Mouse (Mus musculus) myocyte (in vitro differentiated cells): ENCODE measurements at regions not wholly inside any gene's neighbourhood (a gene's known extent, or its start where the extent isn't known, plus 50 kb on each side); places are given as distances from the start of the nearest gene placed in this dataset.

Experiments used
- H3K27me3 ChIP-seq: one replicate; pipeline ENCODE4 v1.6.1; 2011; ENCODE audit not compliant: control insufficient read depth, insufficient read depth, insufficient read length
- H3K36me3 ChIP-seq: one replicate; pipeline ENCODE4 v1.6.1; 2011; ENCODE audit not compliant: control insufficient read depth, insufficient read depth
- H3K4me2 ChIP-seq: one replicate; pipeline ENCODE4 v1.6.1; 2011; ENCODE audit warnings: low read depth, control low read depth
- H3K4me3 ChIP-seq: one replicate; pipeline ENCODE4 v1.5.1; 2011; ENCODE audit warnings: mild to moderate bottlenecking, control low read depth, moderate library complexity
- H3K79me2 ChIP-seq: one replicate; pipeline ENCODE4 v1.6.1; 2011; ENCODE audit not compliant: control insufficient read depth, insufficient read depth
- H3ac ChIP-seq: one replicate; pipeline ENCODE4 v1.6.1; 2011; ENCODE audit not compliant: control insufficient read depth, insufficient read length
- CEBPB ChIP-seq: IDR thresholded peaks from 2 replicates; pipeline ENCODE4 v1.6.1; 2011; ENCODE audit warnings: mild to moderate bottlenecking, moderate library complexity; ENCODE audit not compliant: poor library complexity, insufficient read depth, severe bottlenecking
- E2F4 ChIP-seq: IDR thresholded peaks from one replicate; pipeline ENCODE4 v1.6.1; 2011; ENCODE audit warnings: mild to moderate bottlenecking, control low read depth, moderate library complexity; ENCODE audit not compliant: insufficient read depth
- MAX ChIP-seq: IDR thresholded peaks from one replicate; pipeline ENCODE4 v1.6.1; 2011; ENCODE audit warnings: low read depth, mild to moderate bottlenecking, control low read depth
- MYOD1 ChIP-seq, 3 experiments: IDR thresholded peaks; one replicate each; pipeline ENCODE4 v1.6.1; 2011; ENCODE audit warnings: control low read depth in 2 of 3, low read depth in 2 of 3, mild to moderate bottlenecking in 2 of 3, moderate library complexity in 1 of 3; ENCODE audit not compliant: insufficient read length in 2 of 3, control insufficient read depth in 1 of 3
- MYOG ChIP-seq, 3 experiments: IDR thresholded peaks; one replicate each; pipeline ENCODE4 v1.6.1; 2011; ENCODE audit warnings: control low read depth in 2 of 3, low read depth in 2 of 3, mild to moderate bottlenecking in 2 of 3; ENCODE audit not compliant: insufficient read length in 2 of 3, control insufficient read depth in 1 of 3, insufficient read depth in 1 of 3
- POLR2A ChIP-seq: IDR thresholded peaks from one replicate; pipeline ENCODE4 v1.6.1; 2011; ENCODE audit warnings: low read depth, mild to moderate bottlenecking, control low read depth, moderate library complexity; ENCODE audit not compliant: insufficient read length
- POLR2AphosphoS2 ChIP-seq: IDR thresholded peaks from one replicate; pipeline ENCODE4 v1.6.1; 2011; ENCODE audit warnings: low read depth, control low read depth; ENCODE audit not compliant: insufficient read length
- REST ChIP-seq: IDR thresholded peaks from one replicate; pipeline ENCODE4 v1.6.1; 2011; ENCODE audit warnings: mild to moderate bottlenecking, control low read depth, moderate library complexity; ENCODE audit not compliant: insufficient read depth, insufficient read length
- SRF ChIP-seq: IDR thresholded peaks from one replicate; pipeline ENCODE4 v1.6.1; 2011; ENCODE audit warnings: low read depth; ENCODE audit not compliant: control insufficient read depth, insufficient read length
- TCF12 ChIP-seq: IDR thresholded peaks from one replicate; pipeline ENCODE4 v1.6.1; 2011; ENCODE audit warnings: mild to moderate bottlenecking, control low read depth; ENCODE audit not compliant: poor library complexity, insufficient read depth, severe bottlenecking
- TCF3 ChIP-seq: IDR thresholded peaks from one replicate; pipeline ENCODE4 v1.6.1; 2011; ENCODE audit warnings: low read depth, control low read depth; ENCODE audit not compliant: insufficient read length
- USF1 ChIP-seq: IDR thresholded peaks from one replicate; pipeline ENCODE4 v1.6.1; 2011; ENCODE audit warnings: low read depth, mild to moderate bottlenecking, control low read depth, moderate library complexity

- H3K4me3 ChIP-seq = no peak overlapping the region
- no peak overlapping the region for H3ac ChIP-seq
- no peaks in the 10 kb centered on the region for H3K27me3 ChIP-seq
- TF ChIP-seq TCF12 = no peak
- no peak for TF ChIP-seq TCF3
- no peak for TF ChIP-seq MAX
- TF ChIP-seq POLR2AphosphoS2 = no peak
- no peak for TF ChIP-seq E2F4
- TF ChIP-seq POLR2A = no peak
- no peak for TF ChIP-seq MYOG (IDR thresholded peaks at IDR 0.05; ENCODE audit: control insufficient read depth in 1 of 3, insufficient read depth in 1 of 3, insufficient read length in 2 of 3, low read depth in 2 of 3)
- H3K4me2 ChIP-seq = no peak overlapping the region
- H3K79me2 ChIP-seq = no peaks in the 10 kb centered on the region
- no peaks in the 10 kb centered on the region for H3K36me3 ChIP-seq
These were observed 327.5 kb upstream of the Irx2 start for GRCm38 (mm10) chr13:72301114-72301513.

- H3ac ChIP-seq = no peak overlapping the region
- H3K79me2 ChIP-seq = no peaks in the 10 kb centered on the region
- TF ChIP-seq E2F4 (no peak), MYOG (IDR thresholded peaks at IDR 0.05; ENCODE audit: control insufficient read depth in 1 of 3, insufficient read depth in 1 of 3, insufficient read length in 2 of 3, low read depth in 2 of 3) (no peak), MYOD1 (IDR thresholded peaks at IDR 0.05; ENCODE audit: control insufficient read depth in 1 of 3, insufficient read length in 2 of 3, low read depth in 2 of 3) (no peak), USF1 (no peak), TCF3 (no peak), POLR2A (no peak), REST (no peak), TCF12 (no peak), CEBPB (no peak), SRF (no peak), POLR2AphosphoS2 (no peak), MAX (no peak)
- no peaks in the 10 kb centered on the region for H3K36me3 ChIP-seq
- H3K27me3 ChIP-seq = no peaks in the 10 kb centered on the region
- H3K4me2 ChIP-seq = no peak overlapping the region
- no peak overlapping the region for H3K4me3 ChIP-seq
These were observed 326.8 kb upstream of the Irx2 start for GRCm38 (mm10) chr13:72301841-72302240.

- no peak for TF ChIP-seq POLR2AphosphoS2
- TF ChIP-seq MYOG (IDR thresholded peaks at IDR 0.05; ENCODE audit: control insufficient read depth in 1 of 3, insufficient read depth in 1 of 3, insufficient read length in 2 of 3, low read depth in 2 of 3) = no peak
- TF ChIP-seq TCF3 = no peak
- TF ChIP-seq SRF = no peak
- TF ChIP-seq TCF12 = no peak
- no peak for TF ChIP-seq MYOD1 (IDR thresholded peaks at IDR 0.05; ENCODE audit: control insufficient read depth in 1 of 3, insufficient read length in 2 of 3, low read depth in 2 of 3)
- TF ChIP-seq POLR2A = no peak
- TF ChIP-seq CEBPB = no peak
- no peak for TF ChIP-seq USF1
- no peak for TF ChIP-seq E2F4
- no peak for TF ChIP-seq REST
- TF ChIP-seq MAX = no peak
- Histone ChIP-seq H3K4me3 (no peak overlapping the region), H3K79me2 (no peaks in the 10 kb centered on the region), H3K4me2 (no peak overlapping the region), H3K27me3 (no peaks in the 10 kb centered on the region), H3K36me3 (no peaks in the 10 kb centered on the region), H3ac (no peak overlapping the region)
These were observed 326.0 kb upstream of the Irx2 start for GRCm38 (mm10) chr13:72302436-72303125.

DNA sequence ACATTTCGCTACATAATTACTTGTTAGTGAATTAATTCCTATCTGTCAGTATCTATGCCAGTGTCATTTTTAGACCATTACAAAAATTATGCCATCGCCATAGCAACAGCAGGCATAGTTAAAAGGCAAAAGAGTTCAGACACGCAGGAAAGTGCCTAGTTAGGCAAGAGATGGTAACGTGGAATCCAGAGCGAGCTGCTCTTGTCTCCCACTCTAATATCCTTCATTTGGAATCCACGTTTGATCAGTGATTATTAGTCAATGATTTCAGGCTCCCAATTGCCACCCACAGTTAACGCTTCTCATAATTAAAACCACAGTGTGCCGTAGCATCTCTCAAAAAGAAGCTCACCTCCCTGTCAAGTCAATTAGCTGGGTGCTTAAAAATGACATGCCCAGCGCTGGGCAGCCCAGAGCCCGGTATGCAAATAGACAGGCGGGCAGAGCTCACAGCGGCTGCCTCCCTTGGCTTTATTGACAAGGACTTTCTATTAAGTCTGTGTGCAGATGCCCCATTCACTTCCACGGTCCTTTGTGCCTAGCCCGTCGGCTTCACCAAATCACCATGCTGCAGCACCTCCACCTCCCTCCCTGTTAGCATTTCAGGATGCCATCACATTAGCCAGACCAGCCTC lies 325.4 kb upstream of the Irx2 start:
- Histone ChIP-seq H3ac (no peak overlapping the region), H3K4me2 (no peak overlapping the region), H3K36me3 (no peaks in the 10 kb centered on the region), H3K27me3 (no peaks in the 10 kb centered on the region), H3K4me3 (no peak overlapping the region), H3K79me2 (no peaks in the 10 kb centered on the region)
- TF ChIP-seq E2F4 (no peak), POLR2AphosphoS2 (no peak), REST (no peak), MYOD1 (IDR thresholded peaks at IDR 0.05; ENCODE audit: control insufficient read depth in 1 of 3, insufficient read length in 2 of 3, low read depth in 2 of 3) (no peak), TCF3 (no peak), POLR2A (no peak), MAX (no peak), SRF (no peak), MYOG (IDR thresholded peaks at IDR 0.05; ENCODE audit: control insufficient read depth in 1 of 3, insufficient read depth in 1 of 3, insufficient read length in 2 of 3, low read depth in 2 of 3) (no peak), TCF12 (no peak), USF1 (no peak), CEBPB (no peak)
